Comparison of ENCODE assay signal across 24 mouse cellular contexts in genomic region chr9:106262075-106262474, GRCm38 (mm10). TPM values are rescaled to one million over a fixed set of nuclear protein-coding genes. Genes with fewer than 3 reads are reported as not detected.
A peak's percentile ranks its signal among the peaks of the same experiment; 100 is the strongest.
DNase-seq lines count a peak whose midpoint lies in the region; ATAC-seq and TF ChIP-seq lines count a peak whose summit lies in the region.
"Had no signal": no experiment of that assay in that cellular context is flagged by ENCODE, and none has a peak within 500 bp of the region (broad histone marks: within the 10 kb centered on the region; RNA-seq: fewer than 3 reads in every experiment).

No protein-coding gene starts in this region.

- no peak for TF ChIP-seq CTCF in liver, adult 2 months (IDR thresholded peaks at IDR 0.05; ENCODE audit: low read depth, low read length)
- TF ChIP-seq CTCF in forebrain, postnatal 0 days (IDR thresholded peaks at IDR 0.05; ENCODE audit: low read depth) = no peak

- no peak overlapping the region for H3K4me2 ChIP-seq in forebrain, postnatal 0 days (ENCODE audit: low read depth)
- H3K4me2 ChIP-seq: embryonic facial prominence, embryonic 12.5 days; forebrain, embryonic 12.5 days had no signal

- ATAC-seq in forebrain, postnatal 0 days = no peak
- ATAC-seq: activated CD4-positive, CD25-positive, alpha-beta regulatory T cell, adult 4 months; CD4-positive, CD25-positive, alpha-beta regulatory T cell, adult 4 months; forebrain, embryonic 14.5 days; forebrain, embryonic 16.5 days; Patski had no signal

- 37% methylated on average over 3 of the region's 3 CpGs for WGBS in liver, adult 2 months
- 83% methylated on average over 3 of the region's 3 CpGs for WGBS in forebrain, postnatal 0 days

- H3K9ac ChIP-seq in liver, adult 2 months (ENCODE audit: low read depth, low read length) = 0 out of 2 replicates have a peak overlapping the region, but pooled peaks have one; percentile 35
- H3K9ac ChIP-seq in forebrain, postnatal 0 days = no peak overlapping the region
- H3K9ac ChIP-seq: embryonic facial prominence, embryonic 12.5 days; forebrain, embryonic 12.5 days had no signal

- H3K27ac ChIP-seq in liver, adult 2 months (replicated peaks; ENCODE audit: insufficient read depth, low read depth, low read length) = peak overlapping the region; percentile 84
- no peak overlapping the region for H3K27ac ChIP-seq in forebrain, postnatal 0 days (ENCODE audit: low read depth, low read length)
- H3K27ac ChIP-seq: embryonic facial prominence, embryonic 10.5 days; embryonic facial prominence, embryonic 12.5 days; forebrain, embryonic 10.5 days; forebrain, embryonic 12.5 days had no signal

- H3K36me3 ChIP-seq in liver, adult 2 months (ENCODE audit: control insufficient read depth, insufficient read depth, low read length) = no peaks in the 10 kb centered on the region
- no peaks in the 10 kb centered on the region for H3K36me3 ChIP-seq in forebrain, postnatal 0 days (ENCODE audit: insufficient read depth)
- H3K36me3 ChIP-seq: embryonic facial prominence, embryonic 10.5 days; embryonic facial prominence, embryonic 12.5 days; forebrain, embryonic 10.5 days; forebrain, embryonic 12.5 days; G1E had no signal

- H3K79me2 ChIP-seq in liver, adult 2 months (ENCODE audit: control insufficient read depth, insufficient read depth, low read length) = no peaks in the 10 kb centered on the region

- no peaks in the 10 kb centered on the region for H3K9me3 ChIP-seq in forebrain, postnatal 0 days (ENCODE audit: low read length)
- H3K9me3 ChIP-seq: embryonic facial prominence, embryonic 10.5 days; embryonic facial prominence, embryonic 12.5 days; forebrain, embryonic 10.5 days; forebrain, embryonic 12.5 days; G1E had no signal

- DNase-seq in liver, adult 2 months (ENCODE audit: extremely low read depth, low read depth, low spot score) = peak; percentile 72
- DNase-seq in liver = no peak
- peak; percentile 56 for DNase-seq in lung, postnatal 36 days
- no peak for DNase-seq in lung, postnatal 14 days
- DNase-seq in forebrain, postnatal 0 days = no peak
- DNase-seq: adrenal gland, adult 8-10 months; adrenal gland, postnatal 14 days; adrenal gland, postnatal 36 days; B cell, adult 2 months; cerebellum, adult 11-12 months; cerebellum, adult 2 months; cerebellum, adult 9-10 months; cerebellum, postnatal 10 days; cerebellum, postnatal 25 days had no signal

- H3K4me1 ChIP-seq in liver, adult 2 months (ENCODE audit: control insufficient read depth, insufficient read depth, low read length) = peaks cover 33% of the 10 kb centered on the region
- H3K4me1 ChIP-seq in forebrain, postnatal 0 days (ENCODE audit: insufficient read depth) = no peaks in the 10 kb centered on the region
- H3K4me1 ChIP-seq: embryonic facial prominence, embryonic 12.5 days; forebrain, embryonic 12.5 days had no signal

- TF ChIP-seq POLR2A in liver, adult 2 months (IDR thresholded peaks at IDR 0.05; ENCODE audit: extremely low read depth, insufficient read depth, low read length) = no peak

- no peaks in the 10 kb centered on the region for H3K27me3 ChIP-seq in liver, adult 2 months (ENCODE audit: control insufficient read depth, insufficient read depth, low read length)
- no peaks in the 10 kb centered on the region for H3K27me3 ChIP-seq in forebrain, postnatal 0 days (ENCODE audit: insufficient read depth, low read length)
- H3K27me3 ChIP-seq: embryonic facial prominence, embryonic 12.5 days; forebrain, embryonic 12.5 days; Patski had no signal

- no peak overlapping the region for H3K4me3 ChIP-seq in liver, adult 2 months (ENCODE audit: insufficient read depth, low read depth, low read length)
- no peak overlapping the region for H3K4me3 ChIP-seq in forebrain, postnatal 0 days (ENCODE audit: low read depth, low read length)
- H3K4me3 ChIP-seq: embryonic facial prominence, embryonic 10.5 days; embryonic facial prominence, embryonic 12.5 days; forebrain, embryonic 10.5 days; forebrain, embryonic 12.5 days had no signal

RNA-seq across cellular contexts. Expression of gene Alas1, which starts 13.6 kb away (rescaled TPM):
- 270 and 285 TPM in 2 replicates for total RNA-seq in liver, adult 2 months (2014; rRNA removed)
- 530 and 649 TPM in 2 replicates for polyA plus RNA-seq in liver, adult 2 months (2012; rRNA removed)
- total RNA-seq in forebrain, postnatal 0 days (2014; rRNA removed) = 58.4 and 68.4 TPM in 2 replicates
- 70.4 and 77.8 TPM in 2 replicates for polyA plus RNA-seq in forebrain, postnatal 0 days (2015; fragmentation: Nextera tagmentation; extraction: Ambion mirVana)

RNA-seq across cellular contexts. Expression of gene Poc1a, which starts 18.8 kb away (rescaled TPM):
- 1.8 and 3.2 TPM in 2 replicates for total RNA-seq in liver, adult 2 months (2014; rRNA removed)
- polyA plus RNA-seq in liver, adult 2 months (2012; rRNA removed) = 3.1 and 3.9 TPM in 2 replicates
- 5.8 and 7.6 TPM in 2 replicates for total RNA-seq in forebrain, postnatal 0 days (2014; rRNA removed)
- 12.0 and 14.3 TPM in 2 replicates for polyA plus RNA-seq in forebrain, postnatal 0 days (2015; fragmentation: Nextera tagmentation; extraction: Ambion mirVana)

RNA-seq across cellular contexts. Expression of gene Tlr9, which starts 39.7 kb away (rescaled TPM):
- 0.18 and 0.27 TPM in 2 replicates for total RNA-seq in liver, adult 2 months (2014; rRNA removed)
- polyA plus RNA-seq in liver, adult 2 months (2012; rRNA removed) = 0.37 and 0.61 TPM in 2 replicates
- total RNA-seq in forebrain, postnatal 0 days (2014; rRNA removed) = 0.08 and 0.14 TPM in 2 replicates
- 0.04 TPM in 1 of 2 replicates, not detected in the other for polyA plus RNA-seq in forebrain, postnatal 0 days (2015; fragmentation: Nextera tagmentation; extraction: Ambion mirVana)
- polyA plus RNA-seq: CD4-positive, CD25-positive, alpha-beta regulatory T cell, adult 4 months; embryonic facial prominence, embryonic 10.5 days; embryonic facial prominence, embryonic 12.5 days; forebrain, embryonic 10.5 days; forebrain, embryonic 12.5 days; forebrain, embryonic 14.5 days; forebrain, embryonic 16.5 days; G1E had no signal

RNA-seq across cellular contexts. Expression of gene Twf2, which starts 59.2 kb away (rescaled TPM):
- 4.9 and 6.2 TPM in 2 replicates for total RNA-seq in liver, adult 2 months (2014; rRNA removed)
- polyA plus RNA-seq in liver, adult 2 months (2012; rRNA removed) = 4.5 and 4.7 TPM in 2 replicates
- total RNA-seq in forebrain, postnatal 0 days (2014; rRNA removed) = 63.1 and 74.6 TPM in 2 replicates
- 50.9 and 55.6 TPM in 2 replicates for polyA plus RNA-seq in forebrain, postnatal 0 days (2015; fragmentation: Nextera tagmentation; extraction: Ambion mirVana)

Comparison
In these comparisons a context has a peak if more than half of its experiments do, and no peak if none do; other contexts are left out.
1. DNase-seq: peak in liver, adult 2 months (single experiment) and lung, postnatal 36 days (single experiment); none in liver (single experiment), lung, postnatal 14 days (single experiment) and forebrain, postnatal 0 days (single experiment).